Mouse (Mus musculus) heart, embryonic 15.5 days (tissue): Measurements from ENCODE around the gene Etl4. TPM values are rescaled to one million over a fixed set of nuclear protein-coding genes. Genes with fewer than 3 reads are reported as not detected.

Experiments
- ATAC-seq: fragments of 200-750 bp; cut with Nextera tagmentation; replicated peaks from 2 replicates; pipeline ENCODE4 v1.8.0; 2017; ENCODE audit warnings: low read depth, moderate TSS enrichment; ENCODE audit not compliant: insufficient number of reproducible peaks, insufficient read depth, low FRiP score
- H3K27ac ChIP-seq: fragments of 300-500 bp; sonication (generic); 2 replicates; pipeline ENCODE4 v1.5.1; 2015; ENCODE audit warnings: mild to moderate bottlenecking, inconsistent platforms
- H3K27me3 ChIP-seq: fragments of 300-500 bp; sonication (generic); 2 replicates; pipeline ENCODE4 v1.6.1; 2015; ENCODE audit warnings: inconsistent platforms
- H3K36me3 ChIP-seq: fragments of 300-500 bp; sonication (generic); 2 replicates; pipeline ENCODE4 v1.6.1; 2015; ENCODE audit warnings: mild to moderate bottlenecking, inconsistent platforms
- H3K4me1 ChIP-seq: fragments of 300-500 bp; sonication (generic); replicated peaks from 2 replicates; pipeline ENCODE4 v1.6.1; 2015; ENCODE audit warnings: inconsistent platforms
- H3K4me2 ChIP-seq: fragments of 300-500 bp; sonication (generic); 2 replicates; pipeline ENCODE4 v1.6.1; 2015; ENCODE audit warnings: inconsistent platforms, mild to moderate bottlenecking, moderate library complexity
- H3K4me3 ChIP-seq: fragments of 300-500 bp; sonication (generic); 2 replicates; pipeline ENCODE4 v1.5.1; 2015; ENCODE audit warnings: mild to moderate bottlenecking, inconsistent platforms
- H3K9ac ChIP-seq: fragments of 300-500 bp; sonication (generic); 2 replicates; pipeline ENCODE4 v1.6.1; 2015; ENCODE audit warnings: mild to moderate bottlenecking, inconsistent platforms
- H3K9me3 ChIP-seq: fragments of 300-500 bp; sonication (generic); replicated peaks from 2 replicates; pipeline ENCODE4 v1.6.1; 2016; ENCODE audit warnings: inconsistent platforms
- WGBS: fragments of 180-500 bp; shearing (Covaris S2); methylation state at CpG from one replicate; pipeline ENCODE4 v1.1.7; 2015; ENCODE audit warnings: mixed read lengths; 5-methylcytosine and 5-hydroxymethylcytosine counted together
- polyA plus RNA-seq: library from polyadenylated mRNA; unstranded; fragments of >200 nt; fragmentation: Nextera tagmentation; extraction: Ambion mirVana; gene quantifications from 2 replicates; pipeline ENCODE4 v1.2.1, GENCODE M21; 2015

The Etl4 gene
- polyA plus RNA-seq, 1 experiment from 2014 or later = 8.1 TPM

DNA sequence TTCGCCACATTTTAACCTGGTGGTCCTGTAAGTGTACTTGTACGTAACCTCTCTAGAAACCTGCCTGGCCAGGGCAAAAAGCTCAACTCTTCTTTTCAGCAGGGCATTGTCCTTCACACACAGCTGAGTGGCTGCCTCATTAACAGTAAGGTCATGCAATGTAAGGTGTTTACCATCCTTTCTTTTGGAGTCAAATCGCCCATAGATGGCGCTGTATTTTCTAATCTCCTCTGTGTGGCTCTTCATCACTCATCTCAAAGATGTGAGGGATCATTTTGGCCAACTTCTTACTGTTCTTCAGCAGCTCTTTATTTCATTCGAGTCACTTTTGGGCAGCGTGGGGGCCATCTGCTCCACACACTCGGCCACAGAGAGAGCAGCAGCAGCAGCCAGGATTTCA, 56.9 kb downstream of the Etl4 start:
- Histone ChIP-seq H3K4me1 (no peaks in the 10 kb centered on the region), H3K9ac (no peak overlapping the region), H3K4me2 (no peak overlapping the region), H3K36me3 (no peaks in the 10 kb centered on the region), H3K9me3 (no peaks in the 10 kb centered on the region), H3K27me3 (no peaks in the 10 kb centered on the region), H3K27ac (no peak overlapping the region), H3K4me3 (no peak overlapping the region)
- ATAC-seq = no peak
- 50% methylated on average over 7 of the region's 7 CpGs for WGBS

DNA sequence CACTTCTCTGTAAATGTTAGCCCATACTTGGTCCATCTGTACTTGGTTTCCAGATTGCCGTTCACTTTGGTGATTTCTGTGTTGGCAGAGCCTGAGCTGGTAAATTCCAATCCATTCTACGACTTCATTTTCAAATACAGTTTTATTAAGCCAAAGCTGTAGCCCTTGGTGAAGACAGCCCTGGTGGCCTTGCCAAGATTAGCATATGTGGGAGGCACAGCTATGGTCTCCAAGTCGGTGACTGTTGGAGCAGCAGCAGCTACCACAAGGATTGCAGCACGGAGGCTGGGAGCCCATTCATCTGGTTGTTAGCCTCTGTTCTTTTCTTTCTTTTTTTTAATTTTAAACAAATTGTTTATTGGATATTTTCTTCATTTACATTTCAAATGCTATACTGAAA, 128.1 kb downstream of the Etl4 start:
- no peaks in the 10 kb centered on the region for H3K36me3 ChIP-seq
- no peak for ATAC-seq
- H3K9ac ChIP-seq = no peak overlapping the region
- no peaks in the 10 kb centered on the region for H3K9me3 ChIP-seq
- no peaks in the 10 kb centered on the region for H3K27me3 ChIP-seq
- no peak overlapping the region for H3K4me2 ChIP-seq
- no peak overlapping the region for H3K27ac ChIP-seq
- WGBS = 64% methylated on average over 4 of the region's 4 CpGs
- H3K4me3 ChIP-seq = no peak overlapping the region
- H3K4me1 ChIP-seq = no peaks in the 10 kb centered on the region

DNA sequence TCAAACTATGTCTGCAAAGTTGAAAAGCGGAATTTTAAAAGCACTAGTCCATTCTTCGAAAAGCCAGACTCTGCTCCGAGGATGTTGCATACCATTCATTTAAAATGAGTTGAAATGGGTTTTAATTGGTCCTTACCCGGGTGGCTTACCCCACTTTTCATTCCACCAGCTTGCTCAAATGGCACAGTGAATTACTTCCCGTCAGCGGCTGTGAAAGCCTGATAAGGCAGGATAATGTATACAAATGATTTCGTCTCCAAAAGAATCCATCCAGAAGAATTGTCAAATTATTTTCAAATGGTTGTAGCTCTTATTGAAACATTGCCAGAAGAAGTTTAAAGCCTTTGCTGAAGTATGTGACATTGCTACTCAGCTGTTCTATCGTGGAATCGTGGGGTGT, 162.8 kb downstream of the Etl4 start:
- ATAC-seq = no peak
- Histone ChIP-seq H3K9ac (no peak overlapping the region), H3K4me2 (no peak overlapping the region), H3K9me3 (no peaks in the 10 kb centered on the region), H3K36me3 (no peaks in the 10 kb centered on the region), H3K27ac (no peak overlapping the region), H3K27me3 (no peaks in the 10 kb centered on the region), H3K4me1 (no peaks in the 10 kb centered on the region; the same call in 1 of the 2 replicates), H3K4me3 (no peak overlapping the region)
- WGBS = 39% methylated on average over 9 of the region's 9 CpGs

DNA sequence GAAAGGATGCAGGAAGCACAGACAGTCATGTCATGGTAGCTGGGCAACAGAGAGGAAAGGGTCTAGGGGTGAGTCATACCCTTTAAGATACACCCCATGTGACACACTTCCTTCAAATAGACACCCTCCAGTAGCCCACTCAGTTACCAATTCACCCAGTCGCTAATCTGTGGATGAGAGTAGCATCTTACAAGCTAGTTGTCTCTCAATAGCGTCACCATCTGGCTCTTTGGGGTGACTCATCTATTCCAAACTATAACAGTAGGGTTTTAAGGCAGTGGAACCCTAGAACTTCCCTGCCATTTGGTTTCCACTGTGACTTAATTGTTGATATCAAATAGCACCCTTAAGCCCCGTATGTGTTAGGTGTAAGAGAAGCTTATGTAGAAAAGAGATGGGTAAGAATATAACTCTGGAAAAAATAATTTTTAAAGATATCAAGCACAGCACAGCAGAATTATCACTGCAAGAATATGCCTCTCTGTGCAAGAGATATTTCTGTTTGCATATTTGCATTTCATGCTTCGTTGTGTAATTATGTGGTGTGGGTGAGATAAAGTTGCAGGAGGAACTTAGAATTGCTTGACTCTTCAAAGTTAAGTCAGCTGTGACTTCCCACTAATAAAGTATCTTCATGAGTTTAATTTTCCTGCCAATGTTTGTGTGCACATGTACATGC, 166.7 kb downstream of the Etl4 start:
- no peak for ATAC-seq
- Histone ChIP-seq H3K9me3 (no peaks in the 10 kb centered on the region), H3K4me3 (no peak overlapping the region), H3K4me1 (no peaks in the 10 kb centered on the region; the same call in 1 of the 2 replicates), H3K9ac (no peak overlapping the region), H3K4me2 (no peak overlapping the region), H3K36me3 (no peaks in the 10 kb centered on the region), H3K27ac (no peak overlapping the region), H3K27me3 (no peaks in the 10 kb centered on the region)
- WGBS = 67% methylated on average over 4 of the region's 4 CpGs

DNA sequence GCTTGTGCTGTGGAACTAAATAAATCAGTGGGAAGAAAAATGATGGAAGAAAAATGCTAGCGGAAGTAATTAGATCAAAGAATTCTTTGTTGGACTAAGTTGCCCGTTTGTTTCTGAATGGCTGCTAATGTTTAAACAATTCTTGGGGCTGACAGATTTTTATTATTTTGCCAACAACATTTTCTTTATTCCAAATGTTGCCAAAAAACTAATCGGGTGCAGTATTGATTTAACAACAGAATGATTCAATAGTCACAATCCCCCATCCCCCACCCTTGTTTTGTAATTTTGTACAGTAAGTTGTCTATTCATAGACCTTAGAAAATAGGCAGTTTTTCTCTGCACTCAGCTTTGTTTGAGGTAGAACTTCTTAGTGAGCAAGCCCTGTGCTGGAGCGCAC, 175.2 kb downstream of the Etl4 start:
- no peak for ATAC-seq
- WGBS = 82% methylated on average over 4 of the region's 4 CpGs
- Histone ChIP-seq H3K27ac (no peak overlapping the region), H3K27me3 (no peaks in the 10 kb centered on the region), H3K4me2 (no peak overlapping the region), H3K4me3 (no peak overlapping the region), H3K36me3 (no peaks in the 10 kb centered on the region), H3K4me1 (no peaks in the 10 kb centered on the region), H3K9ac (no peak overlapping the region), H3K9me3 (no peaks in the 10 kb centered on the region)

DNA sequence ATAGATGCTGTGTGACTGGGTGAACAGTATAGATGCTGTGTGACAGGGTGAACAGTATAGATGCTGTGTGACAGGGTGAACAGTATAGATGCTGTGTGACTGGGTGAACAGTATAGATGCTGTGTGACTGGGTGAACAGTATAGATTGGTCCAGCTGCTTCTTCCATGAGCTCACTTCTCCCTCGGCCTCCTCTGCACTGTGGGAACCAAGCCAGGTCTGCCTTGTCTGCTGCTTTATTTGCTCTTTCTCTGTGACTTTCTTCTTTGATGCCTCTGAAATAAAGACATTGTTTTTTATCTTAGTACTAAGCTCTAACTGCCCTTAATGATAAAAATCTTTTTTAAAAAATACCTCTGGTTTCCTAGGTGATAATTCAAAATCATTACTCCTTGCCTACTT, 195.9 kb downstream of the Etl4 start:
- no peak for ATAC-seq
- no peaks in the 10 kb centered on the region for H3K36me3 ChIP-seq
- H3K9me3 ChIP-seq = no peaks in the 10 kb centered on the region
- H3K27ac ChIP-seq = no peak overlapping the region
- no peaks in the 10 kb centered on the region for H3K4me1 ChIP-seq
- H3K4me3 ChIP-seq = no peak overlapping the region
- H3K9ac ChIP-seq = no peak overlapping the region
- WGBS = 43% methylated on average over 1 of the region's 1 CpGs
- no peaks in the 10 kb centered on the region for H3K27me3 ChIP-seq
- H3K4me2 ChIP-seq = no peak overlapping the region

DNA sequence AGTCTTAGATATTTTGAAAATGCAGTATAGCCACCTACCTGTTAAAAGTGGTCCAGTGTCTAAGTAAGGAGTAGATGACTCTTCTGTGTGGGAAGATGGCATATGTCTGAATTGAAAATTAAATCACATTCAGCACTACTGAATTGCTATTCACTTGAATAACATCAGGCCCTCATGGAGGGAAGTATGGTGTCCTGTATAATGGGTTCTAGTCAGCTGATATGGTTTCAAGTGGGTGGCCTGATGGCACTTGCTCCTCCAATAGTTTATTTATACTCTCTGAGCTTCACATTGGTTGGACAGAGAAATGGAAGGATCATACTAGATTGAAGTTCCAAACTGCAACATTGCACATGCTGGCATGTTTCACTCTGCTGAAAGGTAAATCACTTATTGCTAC, 202.1 kb downstream of the Etl4 start:
- no peaks in the 10 kb centered on the region for H3K9me3 ChIP-seq
- no peak overlapping the region for H3K4me3 ChIP-seq
- H3K9ac ChIP-seq = no peak overlapping the region
- no peak overlapping the region for H3K27ac ChIP-seq
- no peak overlapping the region for H3K4me2 ChIP-seq
- no peaks in the 10 kb centered on the region for H3K4me1 ChIP-seq
- H3K27me3 ChIP-seq = no peaks in the 10 kb centered on the region
- no peaks in the 10 kb centered on the region for H3K36me3 ChIP-seq
- no peak for ATAC-seq

DNA sequence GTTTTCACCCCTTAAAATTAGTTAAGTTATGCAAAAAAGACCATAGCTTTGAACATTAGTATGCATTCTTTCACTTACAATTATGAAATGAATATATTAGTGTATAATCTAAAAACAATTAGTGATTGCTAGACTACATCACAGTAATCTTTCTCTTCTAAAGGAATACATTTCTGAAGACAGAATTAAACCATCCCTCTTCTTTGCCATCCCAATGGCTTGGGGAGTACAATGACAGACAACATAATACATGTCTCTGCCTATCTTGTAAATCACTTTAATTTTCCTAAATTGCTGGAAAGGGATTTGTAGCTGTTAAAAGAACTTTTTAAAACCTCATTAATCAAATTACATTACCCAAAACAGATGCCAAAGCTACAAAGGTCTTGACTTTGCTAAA, 216.3 kb downstream of the Etl4 start:
- no peaks in the 10 kb centered on the region for H3K27me3 ChIP-seq
- H3K36me3 ChIP-seq = no peaks in the 10 kb centered on the region
- no peak overlapping the region for H3K9ac ChIP-seq
- H3K4me3 ChIP-seq = no peak overlapping the region
- H3K4me1 ChIP-seq = 0 out of 2 replicates have a peak, but pooled peaks cover 3% of the 10 kb centered on the region
- H3K4me2 ChIP-seq = no peak overlapping the region
- ATAC-seq = no peak
- H3K9me3 ChIP-seq = no peaks in the 10 kb centered on the region
- no peak overlapping the region for H3K27ac ChIP-seq

DNA sequence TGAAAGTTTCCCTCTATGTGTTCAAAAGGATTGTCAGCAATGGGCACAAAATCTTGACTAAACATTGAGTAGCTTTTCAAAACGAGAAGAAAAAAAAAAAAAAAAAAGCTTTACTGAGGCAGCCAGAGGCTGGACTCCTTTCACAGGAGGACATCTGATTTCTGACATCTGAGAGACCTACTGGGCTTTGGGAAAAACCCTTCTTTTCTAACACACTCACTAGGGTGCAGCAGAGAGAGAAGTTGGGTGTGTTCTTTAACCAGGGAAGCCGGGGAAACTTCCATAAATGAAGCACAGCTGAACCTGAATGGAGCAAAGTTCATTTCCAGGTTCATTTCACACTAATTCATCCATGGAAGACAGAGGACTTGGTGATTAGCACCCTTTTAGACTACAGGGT, 222.2 kb downstream of the Etl4 start:
- WGBS = 21% methylated on average over 2 of the region's 2 CpGs
- Histone ChIP-seq H3K27ac (no peak overlapping the region), H3K27me3 (no peaks in the 10 kb centered on the region), H3K36me3 (no peaks in the 10 kb centered on the region), H3K4me3 (no peak overlapping the region), H3K9ac (no peak overlapping the region), H3K4me2 (no peak overlapping the region), H3K9me3 (no peaks in the 10 kb centered on the region), H3K4me1 (0 out of 2 replicates have a peak, but pooled peaks cover 3% of the 10 kb centered on the region)
- ATAC-seq = no peak

DNA sequence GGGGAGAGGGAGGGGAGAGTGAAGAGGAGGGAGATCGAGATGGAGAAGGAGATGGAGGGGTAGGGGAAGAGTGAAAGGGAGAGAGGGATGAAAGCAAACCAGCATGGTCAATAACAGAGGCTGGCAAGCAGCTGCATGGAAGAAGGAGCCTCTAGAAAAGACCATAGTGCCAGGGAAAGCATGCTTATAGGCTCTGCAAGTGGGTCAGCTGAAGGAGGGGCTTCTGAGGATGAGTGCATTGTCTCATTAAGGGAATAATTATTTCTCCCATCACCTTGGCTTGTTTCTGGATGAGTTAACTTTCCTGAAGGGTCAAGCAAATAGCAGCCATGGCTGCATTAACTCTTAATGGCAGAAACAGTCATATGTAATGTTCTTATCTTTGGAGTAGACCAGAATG, 228.8 kb downstream of the Etl4 start:
- H3K9me3 ChIP-seq = no peaks in the 10 kb centered on the region
- 46% methylated on average over 1 of the region's 1 CpGs for WGBS
- H3K9ac ChIP-seq = no peak overlapping the region
- no peak overlapping the region for H3K4me3 ChIP-seq
- H3K27ac ChIP-seq = no peak overlapping the region
- H3K4me1 ChIP-seq = no peaks in the 10 kb centered on the region
- H3K4me2 ChIP-seq = no peak overlapping the region
- no peaks in the 10 kb centered on the region for H3K36me3 ChIP-seq
- H3K27me3 ChIP-seq = no peaks in the 10 kb centered on the region
- ATAC-seq = no peak

DNA sequence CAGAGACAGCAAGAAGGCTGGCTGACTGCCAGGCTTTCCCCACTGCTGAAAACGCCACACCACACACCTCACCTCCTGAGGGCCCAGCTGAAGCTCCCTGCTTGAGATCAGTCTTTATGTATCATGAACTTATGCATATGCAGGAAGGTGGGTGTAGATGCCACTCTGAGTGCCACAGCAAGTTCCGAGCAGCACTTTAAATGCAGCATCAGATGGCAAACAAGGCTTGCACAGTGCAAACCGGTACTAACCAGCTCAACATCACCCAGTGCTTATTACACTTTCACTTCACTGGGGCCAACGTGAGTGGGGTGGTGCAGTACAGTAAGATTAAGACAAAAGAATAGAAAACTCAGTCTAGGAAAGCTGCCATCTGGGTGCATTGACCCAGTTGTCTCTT, 235.8 kb downstream of the Etl4 start:
- ATAC-seq = no peak
- Histone ChIP-seq H3K4me3 (no peak overlapping the region), H3K4me1 (0 out of 2 replicates have a peak, but pooled peaks cover 2% of the 10 kb centered on the region), H3K27me3 (no peaks in the 10 kb centered on the region), H3K36me3 (no peaks in the 10 kb centered on the region), H3K9ac (no peak overlapping the region), H3K27ac (no peak overlapping the region), H3K9me3 (no peaks in the 10 kb centered on the region), H3K4me2 (no peak overlapping the region)
- 59% methylated on average over 4 of the region's 4 CpGs for WGBS

DNA sequence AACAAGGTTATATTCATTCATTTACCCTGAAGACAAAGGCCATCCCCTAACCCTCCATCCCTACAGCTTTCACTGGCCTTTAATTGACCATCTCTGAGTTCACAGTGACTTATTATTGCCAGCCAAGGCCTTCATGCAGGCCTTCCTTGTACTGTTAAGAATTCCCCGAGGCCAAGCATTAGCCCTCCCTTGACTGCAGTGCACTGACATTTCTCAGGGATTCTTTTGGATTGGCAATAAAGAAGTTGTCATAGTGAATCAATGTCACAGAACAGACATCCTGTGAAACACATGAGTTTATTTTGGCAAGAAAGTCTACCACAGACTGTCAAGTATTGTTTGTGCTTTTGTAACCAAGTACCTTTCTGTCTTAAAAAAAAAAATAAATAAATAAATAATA, 257.5 kb downstream of the Etl4 start:
- Histone ChIP-seq H3K4me1 (peaks cover 8% of the 10 kb centered on the region), H3K4me2 (no peak overlapping the region), H3K36me3 (no peaks in the 10 kb centered on the region), H3K9me3 (no peaks in the 10 kb centered on the region), H3K27ac (peak overlapping the region; percentile 36; the same call in 1 of the 2 replicates), H3K27me3 (no peaks in the 10 kb centered on the region), H3K9ac (no peak overlapping the region), H3K4me3 (no peak overlapping the region)
- ATAC-seq = no peak
- 66% methylated on average over 1 of the region's 1 CpGs for WGBS
